Comparison of ENCODE assay signal across 8 mouse cellular contexts in the genomic region with DNA sequence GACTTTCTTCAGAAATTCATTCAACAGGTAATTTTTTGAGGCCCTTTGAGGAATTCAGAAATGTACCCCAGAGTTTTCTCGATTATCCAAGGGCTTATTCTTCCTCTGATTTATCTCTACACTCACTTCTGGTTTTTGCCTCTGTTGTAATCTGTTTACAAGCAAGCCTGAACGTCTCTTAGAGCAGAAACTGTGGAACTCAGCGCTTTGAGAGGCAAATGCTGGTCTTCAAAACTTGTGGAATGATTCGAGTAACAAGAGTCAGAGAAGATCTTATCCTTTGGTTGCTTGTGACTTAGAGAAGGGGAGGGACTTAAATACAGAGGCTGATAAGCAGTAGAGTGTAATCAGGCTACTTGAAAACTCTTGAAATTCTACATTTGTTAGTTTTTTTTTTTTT. TPM values are rescaled to one million over a fixed set of nuclear protein-coding genes. Genes with fewer than 3 reads are reported as not detected.
DNase-seq lines count a peak whose midpoint lies in the region; ATAC-seq and TF ChIP-seq lines count a peak whose summit lies in the region.

No protein-coding gene starts in this region.

- peak overlapping the region; percentile 92 for H3K4me2 ChIP-seq in hindbrain, postnatal 0 days (ENCODE audit: low read depth, low read length)
- H3K4me2 ChIP-seq in myocyte (ENCODE audit: low read depth) = peak overlapping the region; percentile 96

- H3K79me2 ChIP-seq in myocyte (ENCODE audit: control insufficient read depth, insufficient read depth) = peaks cover 53% of the 10 kb centered on the region

- peak overlapping the region; percentile 95 for H3ac ChIP-seq in myocyte (ENCODE audit: control insufficient read depth, insufficient read length)

- TF ChIP-seq CTCF in left cerebral cortex, adult 2 months (IDR thresholded peaks at IDR 0.05) = no peak
- no peak for TF ChIP-seq CTCF in hindbrain, postnatal 0 days (IDR thresholded peaks at IDR 0.05; ENCODE audit: low read depth)

- H3K27me3 ChIP-seq in hindbrain, postnatal 0 days (ENCODE audit: insufficient read depth, low read length) = no peaks in the 10 kb centered on the region
- no peaks in the 10 kb centered on the region for H3K27me3 ChIP-seq in myocyte (ENCODE audit: control insufficient read depth, insufficient read depth, insufficient read length)

- 21% methylated on average over 4 of the region's 4 CpGs for WGBS in hindbrain, postnatal 0 days

- peak overlapping the region; percentile 100 for H3K4me3 ChIP-seq in left cerebral cortex, adult 2 months
- peak overlapping the region; percentile 87 for H3K4me3 ChIP-seq in hindbrain, postnatal 0 days (ENCODE audit: low read length)
- H3K4me3 ChIP-seq in myocyte = peak overlapping the region; percentile 80

- intact Hi-C loops in left cerebral cortex, adult 2 months (cut with DNase I) = loop anchor here (5.0 kb wide), 1 partner anchor 66 kb away; the partner anchor contains the start of gene Snx4

- TF ChIP-seq POLR2A in myocyte (IDR thresholded peaks at IDR 0.05; ENCODE audit: insufficient read length, low read depth) = no peak

- no peaks in the 10 kb centered on the region for H3K9me3 ChIP-seq in hindbrain, postnatal 0 days (ENCODE audit: low read length)

- peak overlapping the region; percentile 97; the same call in 1 of the 2 replicates for H3K27ac ChIP-seq in left cerebral cortex, adult 2 months
- no peak overlapping the region for H3K27ac ChIP-seq in hindbrain, postnatal 0 days

- H3K9ac ChIP-seq in hindbrain, postnatal 0 days (replicated peaks; ENCODE audit: low read length) = peak overlapping the region; percentile 91; the same call in 1 of the 2 replicates

- no peak for DNase-seq in left cerebral cortex, adult 2 months (ENCODE audit: extremely low spot score in 1 of 2, low spot score in 2 of 2)
- no peak for DNase-seq in left cerebral cortex, adult 18-20 months (ENCODE audit: low spot score in 2 of 2)
- DNase-seq in c-Kit-positive CD71-positive TER-119-positive erythroid progenitor cells, embryonic 14.5 days (ENCODE audit: low spot score) = peak; percentile 26
- no peak for DNase-seq in hindbrain, postnatal 0 days (ENCODE audit: low spot score)
- no peak for DNase-seq in spleen, postnatal 36 days (ENCODE audit: low spot score in 2 of 2)
- no peak for DNase-seq in ovary, postnatal 14 days (ENCODE audit: low spot score)

- no peak for ATAC-seq in hindbrain, postnatal 0 days
- ATAC-seq in inflammation-experienced regulatory T-cells, adult 6 months = no peak

- H3K36me3 ChIP-seq in hindbrain, postnatal 0 days (ENCODE audit: insufficient read depth, low read length) = no peaks in the 10 kb centered on the region
- no peaks in the 10 kb centered on the region for H3K36me3 ChIP-seq in myocyte (ENCODE audit: control insufficient read depth, insufficient read depth)

- H3K4me1 ChIP-seq in hindbrain, postnatal 0 days (ENCODE audit: insufficient read depth, low read length) = peaks cover 13% of the 10 kb centered on the region; the same call in 1 of the 2 replicates

TF ChIP-seq in myocyte, 11 proteins besides CTCF, POLR2A, EP300 and RAD21:
- TF ChIP-seq TCF3 (IDR thresholded peaks at IDR 0.05; ENCODE audit: insufficient read length, low read depth) (no peak), MAX (IDR thresholded peaks at IDR 0.05; ENCODE audit: low read depth) (no peak)

RNA-seq across cellular contexts. Expression of gene Osbpl11, which starts 1.3 kb away (rescaled TPM):
- total RNA-seq in left cerebral cortex, adult 2 months (2021) = 10 to 100 TPM; 16.6 to 18.7 TPM
- 10 to 100 TPM; 17.5 to 18.0 TPM for total RNA-seq in left cerebral cortex, adult 18-20 months (2021)
- total RNA-seq in hindbrain, postnatal 0 days (2014; rRNA removed) = 23.6 and 25.0 TPM in 2 replicates
- polyA plus RNA-seq in hindbrain, postnatal 0 days (2015; fragmentation: Nextera tagmentation; extraction: Ambion mirVana) = 10.8 and 10.9 TPM in 2 replicates
- 8.5 TPM for polyA plus RNA-seq in myocyte (2012; fragmentation: generic; extraction: Trizol)
- polyA plus RNA-seq in inflammation-experienced regulatory T-cells, adult 6 months (2017; shearing (Covaris generic)) = 1 to 10 TPM; 5.7 to 8.9 (median 7.8) TPM
